8 mouse cellular contexts compared by ENCODE assay signal in the genomic region with DNA sequence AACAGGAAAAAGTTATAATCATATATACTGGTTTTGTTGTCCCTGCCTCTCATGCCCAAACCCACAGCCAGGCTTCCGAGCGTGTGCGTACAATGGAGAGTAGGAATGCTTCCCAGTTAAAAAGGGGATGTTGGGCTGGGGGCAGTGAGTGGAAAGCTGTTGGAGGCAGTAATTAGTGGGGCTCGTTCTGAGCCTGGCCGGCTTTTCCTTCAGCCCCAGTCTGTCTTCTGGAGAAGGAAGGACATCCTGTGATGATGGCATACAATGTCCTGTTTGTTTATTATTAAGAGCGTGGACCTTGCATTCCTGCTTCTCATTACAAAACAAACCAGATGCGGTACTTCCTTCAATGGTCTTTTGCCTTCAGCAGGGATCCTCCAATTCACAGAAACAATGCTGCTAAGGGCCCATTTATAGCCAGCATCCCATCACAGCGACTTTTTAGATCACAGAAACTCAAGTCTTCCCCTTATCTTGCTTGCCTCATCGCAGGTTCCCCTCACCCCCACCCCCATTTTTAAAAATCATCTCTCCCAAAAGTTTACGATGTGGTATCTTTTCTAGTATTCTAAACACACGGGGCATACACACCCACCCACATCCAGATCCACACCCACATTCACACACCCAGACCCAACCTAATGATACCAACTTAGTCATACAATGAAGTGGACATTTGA.
A peak's percentile ranks its signal among the peaks of the same experiment; 100 is the strongest.
DNase-seq lines count a peak whose midpoint lies in the region; ATAC-seq lines count a peak whose summit lies in the region.

No protein-coding gene starts in this region.

- no peak for DNase-seq in embryonic facial prominence, embryonic 11.5 days (ENCODE audit: low spot score)
- no peak for DNase-seq in urinary bladder, adult 2 months (ENCODE audit: low spot score)
- DNase-seq in MN1 (ENCODE audit: low spot score), result no peak
- no peak for DNase-seq in adrenal gland, adult 8-10 months

- H3K27me3 ChIP-seq in erythroblast, embryonic 14.5 days (ENCODE audit: control insufficient read depth), result peaks cover 50% of the 10 kb centered on the region
- peaks cover 11% of the 10 kb centered on the region for H3K27me3 ChIP-seq in embryonic facial prominence, embryonic 11.5 days (ENCODE audit: control insufficient read depth, insufficient read depth, low read length)
- H3K27me3 ChIP-seq in hindbrain, embryonic 16.5 days (replicated peaks; ENCODE audit: control insufficient read depth, insufficient read depth, low read length), result peaks cover 11% of the 10 kb centered on the region
- peaks cover 55% of the 10 kb centered on the region for H3K27me3 ChIP-seq in midbrain, embryonic 13.5 days

- no peak overlapping the region; the same call in 1 of the 2 replicates for H3K27ac ChIP-seq in embryonic facial prominence, embryonic 11.5 days (replicated peaks; ENCODE audit: low read depth, low read length)
- H3K27ac ChIP-seq in hindbrain, embryonic 16.5 days (ENCODE audit: low read depth, low read length), result peak overlapping the region; percentile 16; the same call in 1 of the 2 replicates
- H3K27ac ChIP-seq in midbrain, embryonic 13.5 days, result no peak overlapping the region

- ATAC-seq in erythroblast, adult 5-6 weeks (replicated peaks; ENCODE audit: low FRiP score, poor library complexity, severe bottlenecking), result no peak
- ATAC-seq in embryonic facial prominence, embryonic 11.5 days (replicated peaks; ENCODE audit: insufficient number of reproducible peaks, low FRiP score, low TSS enrichment, low read depth), result no peak
- no peak for ATAC-seq in hindbrain, embryonic 16.5 days
- ATAC-seq in midbrain, embryonic 13.5 days, result no peak

- H3K4me1 ChIP-seq in erythroblast, embryonic 14.5 days (ENCODE audit: control insufficient read depth), result peaks cover 27% of the 10 kb centered on the region
- no peaks in the 10 kb centered on the region for H3K4me1 ChIP-seq in embryonic facial prominence, embryonic 11.5 days (ENCODE audit: control insufficient read depth, insufficient read depth, low read length)
- H3K4me1 ChIP-seq in hindbrain, embryonic 16.5 days (ENCODE audit: control insufficient read depth, insufficient read depth, low read depth, low read length), result peaks cover 13% of the 10 kb centered on the region
- peaks cover 26% of the 10 kb centered on the region for H3K4me1 ChIP-seq in midbrain, embryonic 13.5 days (replicated peaks)

- H3K9ac ChIP-seq in embryonic facial prominence, embryonic 11.5 days (replicated peaks; ENCODE audit: low read length), result no peak overlapping the region
- no peak overlapping the region for H3K9ac ChIP-seq in hindbrain, embryonic 16.5 days (ENCODE audit: low read depth, low read length)
- H3K9ac ChIP-seq in midbrain, embryonic 13.5 days (replicated peaks), result no peak overlapping the region

- H3K9me3 ChIP-seq in erythroblast, embryonic 14.5 days (ENCODE audit: control insufficient read depth, low read length), result no peaks in the 10 kb centered on the region
- no peaks in the 10 kb centered on the region for H3K9me3 ChIP-seq in embryonic facial prominence, embryonic 11.5 days (replicated peaks; ENCODE audit: control insufficient read depth, low read length)
- H3K9me3 ChIP-seq in hindbrain, embryonic 16.5 days (ENCODE audit: control insufficient read depth, low read length), result no peaks in the 10 kb centered on the region
- H3K9me3 ChIP-seq in midbrain, embryonic 13.5 days, result no peaks in the 10 kb centered on the region

- no peaks in the 10 kb centered on the region for H3K36me3 ChIP-seq in erythroblast, embryonic 14.5 days (ENCODE audit: control insufficient read depth)
- H3K36me3 ChIP-seq in embryonic facial prominence, embryonic 11.5 days (replicated peaks; ENCODE audit: control insufficient read depth, insufficient read depth, low read depth, low read length), result no peaks in the 10 kb centered on the region
- H3K36me3 ChIP-seq in hindbrain, embryonic 16.5 days (ENCODE audit: control insufficient read depth, insufficient read depth, low read length), result no peaks in the 10 kb centered on the region
- no peaks in the 10 kb centered on the region for H3K36me3 ChIP-seq in midbrain, embryonic 13.5 days

- H3K4me3 ChIP-seq in erythroblast, embryonic 14.5 days (replicated peaks), result peak overlapping the region; percentile 65
- H3K4me3 ChIP-seq in embryonic facial prominence, embryonic 11.5 days (ENCODE audit: low read depth, low read length), result no peak overlapping the region
- H3K4me3 ChIP-seq in hindbrain, embryonic 16.5 days (ENCODE audit: low read length), result peak overlapping the region; percentile 64
- H3K4me3 ChIP-seq in midbrain, embryonic 13.5 days (replicated peaks), result peak overlapping the region; percentile 68

- H3K4me2 ChIP-seq in embryonic facial prominence, embryonic 11.5 days (ENCODE audit: low read depth, low read length), result peak overlapping the region; percentile 95
- H3K4me2 ChIP-seq in hindbrain, embryonic 16.5 days (ENCODE audit: low read length), result peak overlapping the region; percentile 99
- peak overlapping the region; percentile 96 for H3K4me2 ChIP-seq in midbrain, embryonic 13.5 days (replicated peaks)

- 11% methylated on average over 11 of the region's 11 CpGs for WGBS in embryonic facial prominence, embryonic 11.5 days
- WGBS in hindbrain, embryonic 16.5 days, result 12% methylated on average over 11 of the region's 11 CpGs
- WGBS in midbrain, embryonic 13.5 days, result 11% methylated on average over 11 of the region's 11 CpGs
